In genomic region chrX:166440036-166440615, GRCm38 (mm10) we compare ENCODE assay signal across 8 mouse cellular contexts. TPM values are rescaled to one million over a fixed set of nuclear protein-coding genes. Genes with fewer than 3 reads are reported as not detected.
DNase-seq lines count a peak whose midpoint lies in the region; ATAC-seq and TF ChIP-seq lines count a peak whose summit lies in the region.

Gene Trappc2 (plus strand): TSS chrX:166440574.

- H3K4me1 ChIP-seq in thymus, adult 2 months (replicated peaks; ENCODE audit: control insufficient read depth, insufficient read depth, low read length) = no peaks in the 10 kb centered on the region
- H3K4me1 ChIP-seq in hindbrain, embryonic 14.5 days (replicated peaks; ENCODE audit: control insufficient read depth, insufficient read depth, low read length) = no peaks in the 10 kb centered on the region; the same call in 1 of the 2 replicates
- H3K4me1 ChIP-seq in liver, embryonic 14.5 days (replicated peaks; ENCODE audit: control insufficient read depth in 2 of 2, insufficient read depth in 2 of 2, low read length in 1 of 2) = peaks cover 3 to 7% of the 10 kb centered on the region in 2 experiments
- no peaks in the 10 kb centered on the region; the same call in 1 of the 2 replicates for H3K4me1 ChIP-seq in stomach, embryonic 16.5 days (ENCODE audit: control insufficient read depth, insufficient read depth, low read length)

- peak within 1 kb of the TSS; percentile 80 for H3K4me3 ChIP-seq in thymus, adult 2 months (ENCODE audit: control insufficient read depth, insufficient read depth, low read length)
- peak within 1 kb of the TSS; percentile 58 for H3K4me3 ChIP-seq in hindbrain, embryonic 14.5 days (replicated peaks; ENCODE audit: low read length)
- peak within 1 kb of the TSS; percentile 72 to 80 for H3K4me3 ChIP-seq in liver, embryonic 14.5 days (ENCODE audit: insufficient read depth in 1 of 2, low read depth in 2 of 2, low read length in 2 of 2)
- H3K4me3 ChIP-seq in stomach, embryonic 16.5 days (replicated peaks; ENCODE audit: low read length) = peak within 1 kb of the TSS; percentile 65

- no peak for DNase-seq in cerebellum, postnatal 4 days (ENCODE audit: low spot score in 2 of 2)
- DNase-seq in thymus, adult 2 months = no peak
- DNase-seq in thymus, postnatal 4 days = no peak
- DNase-seq in gastrocnemius, adult 18-20 months (ENCODE audit: low spot score) = peak; percentile 2
- peak; percentile 30 for DNase-seq in hindbrain, embryonic 14.5 days (ENCODE audit: low spot score)
- no peak for DNase-seq in liver, embryonic 14.5 days (ENCODE audit: low read depth in 3 of 3, low spot score in 3 of 3)

- no peak for TF ChIP-seq POLR2A in thymus, adult 2 months (IDR thresholded peaks at IDR 0.05; ENCODE audit: control insufficient read depth, extremely low read depth, insufficient read depth, low read length, poor library complexity)

- WGBS in thymus, adult 2 months = 4% methylated on average over 32 of the region's 36 CpGs
- WGBS in hindbrain, embryonic 14.5 days = 24% methylated on average over 23 of the region's 36 CpGs
- 10% methylated on average over 31 of the region's 36 CpGs for WGBS in liver, embryonic 14.5 days (ENCODE audit: insufficient replicate concordance)
- WGBS in stomach, embryonic 16.5 days = 20% methylated on average over 36 of the region's 36 CpGs

- peak; percentile 63 for ATAC-seq in cerebellum, adult (ENCODE audit: insufficient number of reproducible peaks, low FRiP score, low TSS enrichment)
- ATAC-seq in hindbrain, embryonic 14.5 days (ENCODE audit: low FRiP score) = peak; percentile 85
- peak; percentile 71 for ATAC-seq in liver, embryonic 14.5 days (ENCODE audit: insufficient read depth)
- ATAC-seq in stomach, embryonic 16.5 days (ENCODE audit: insufficient read depth, low FRiP score) = no peak; the same call in none of the 2 replicates

- peak within 1 kb of the TSS; percentile 81 for H3K9ac ChIP-seq in hindbrain, embryonic 14.5 days
- H3K9ac ChIP-seq in liver, embryonic 14.5 days (replicated peaks) = peak within 1 kb of the TSS; percentile 78
- H3K9ac ChIP-seq in stomach, embryonic 16.5 days (ENCODE audit: low read length) = peak within 1 kb of the TSS; percentile 87

- no peaks in the 10 kb centered on the region for H3K9me3 ChIP-seq in hindbrain, embryonic 14.5 days (ENCODE audit: control insufficient read depth, low read length)
- no peaks in the 10 kb centered on the region for H3K9me3 ChIP-seq in liver, embryonic 14.5 days (ENCODE audit: control insufficient read depth, low read length)
- H3K9me3 ChIP-seq in stomach, embryonic 16.5 days (replicated peaks; ENCODE audit: control insufficient read depth, low read length) = no peaks in the 10 kb centered on the region

- no peak for TF ChIP-seq CTCF in thymus, adult 2 months (IDR thresholded peaks at IDR 0.05; ENCODE audit: borderline replicate concordance, control insufficient read depth, extremely low read depth, insufficient read depth, low read length, poor library complexity)
- TF ChIP-seq CTCF in liver, embryonic 14.5 days (IDR thresholded peaks at IDR 0.05; ENCODE audit: low read depth) = no peak

- H3K27me3 ChIP-seq in thymus, adult 2 months (ENCODE audit: control insufficient read depth, insufficient read depth, low read length) = no peaks in the 10 kb centered on the region
- H3K27me3 ChIP-seq in hindbrain, embryonic 14.5 days (ENCODE audit: control insufficient read depth, insufficient read depth, low read length) = peaks cover 2% of the 10 kb centered on the region
- no peaks in the 10 kb centered on the region for H3K27me3 ChIP-seq in liver, embryonic 14.5 days (ENCODE audit: control insufficient read depth, insufficient read depth, low read length)
- peaks cover 12% of the 10 kb centered on the region for H3K27me3 ChIP-seq in stomach, embryonic 16.5 days (ENCODE audit: control insufficient read depth, insufficient read depth, low read length)

- peak within 1 kb of the TSS; percentile 60 for H3K4me2 ChIP-seq in hindbrain, embryonic 14.5 days (replicated peaks)
- H3K4me2 ChIP-seq in liver, embryonic 14.5 days (ENCODE audit: low read depth) = peak within 1 kb of the TSS; percentile 75
- peak within 1 kb of the TSS; percentile 61 for H3K4me2 ChIP-seq in stomach, embryonic 16.5 days (ENCODE audit: low read depth, low read length)

- H3K36me3 ChIP-seq in thymus, adult 2 months (ENCODE audit: control insufficient read depth, insufficient read depth, low read length) = peaks cover 2% of the 10 kb centered on the region; the same call in 1 of the 2 replicates
- no peaks in the 10 kb centered on the region for H3K36me3 ChIP-seq in hindbrain, embryonic 14.5 days (replicated peaks; ENCODE audit: control insufficient read depth, insufficient read depth)
- H3K36me3 ChIP-seq in liver, embryonic 14.5 days (replicated peaks; ENCODE audit: control insufficient read depth, insufficient read depth, low read depth) = no peaks in the 10 kb centered on the region
- H3K36me3 ChIP-seq in stomach, embryonic 16.5 days (ENCODE audit: control insufficient read depth, insufficient read depth, low read length) = no peaks in the 10 kb centered on the region

- TF ChIP-seq EP300 in liver, embryonic 14.5 days (IDR thresholded peaks at IDR 0.05; ENCODE audit: low read depth) = no peak

- no peak within 1 kb of the TSS for H3K27ac ChIP-seq in thymus, adult 2 months (ENCODE audit: control insufficient read depth, insufficient read depth, low read length)
- H3K27ac ChIP-seq in hindbrain, embryonic 14.5 days = peak within 1 kb of the TSS; percentile 89
- H3K27ac ChIP-seq in liver, embryonic 14.5 days = no peak within 1 kb of the TSS; the same call in 1 of the 2 replicates
- peak within 1 kb of the TSS; percentile 76 for H3K27ac ChIP-seq in stomach, embryonic 16.5 days (ENCODE audit: low read length)

RNA-seq across cellular contexts. Expression of gene Trappc2, which starts in this region (rescaled TPM):
- polyA plus RNA-seq in thymus, adult 2 months (2012; rRNA removed) = 2.0 and 2.9 TPM in 2 replicates
- 10 to 100 TPM; 16.5 to 19.3 TPM for total RNA-seq in gastrocnemius, adult 18-20 months (2021)
- polyA plus RNA-seq in hindbrain, embryonic 14.5 days (2014; fragmentation: Nextera tagmentation; extraction: Ambion mirVana) = 91.4 and 92.8 TPM in 2 replicates
- polyA plus RNA-seq in liver, embryonic 14.5 days (2012; rRNA removed) = 2.4 and 4.3 TPM in 2 replicates
- polyA plus RNA-seq in liver, embryonic 14.5 days (2014; fragmentation: Nextera tagmentation; extraction: Ambion mirVana) = 10.4 and 11.5 TPM in 2 replicates
- polyA plus RNA-seq in stomach, embryonic 16.5 days (2015; fragmentation: Nextera tagmentation; extraction: Ambion mirVana) = 26.8 and 31.4 TPM in 2 replicates

Comparison
In these comparisons a context has a peak if more than half of its experiments do, and no peak if none do; other contexts are left out.
1. DNase-seq: peak in gastrocnemius, adult 18-20 months (single experiment) and hindbrain, embryonic 14.5 days (single experiment); none in cerebellum, postnatal 4 days (0 of 2), thymus, adult 2 months (single experiment), thymus, postnatal 4 days (single experiment) and liver, embryonic 14.5 days (0 of 3).
2. H3K27ac ChIP-seq: peak in hindbrain, embryonic 14.5 days (single experiment) and stomach, embryonic 16.5 days (single experiment); none in thymus, adult 2 months (single experiment) and liver, embryonic 14.5 days (single experiment).
3. Peak in every context shown above with its lines, with median percentiles within 50 percentile points of each other: H3K4me3 ChIP-seq, H3K4me2 ChIP-seq and H3K9ac ChIP-seq.